Mouse (Mus musculus) liver, embryonic 15.5 days (tissue): ENCODE measurements around the gene Tpm4. TPM values are rescaled to one million over a fixed set of nuclear protein-coding genes. Genes with fewer than 3 reads are reported as not detected.

ENCODE experiments used
- ATAC-seq: fragments of 200-750 bp; cut with Nextera tagmentation; 2 replicates; pipeline ENCODE4 v1.8.0; 2017; ENCODE audit warnings: moderate number of reproducible peaks, mild to moderate bottlenecking, moderate library complexity; ENCODE audit not compliant: insufficient read depth
- H3K27ac ChIP-seq: fragments of 300-500 bp; sonication (generic); replicated peaks from 2 replicates; pipeline ENCODE4 v1.5.1; 2015; ENCODE audit warnings: mild to moderate bottlenecking, inconsistent platforms
- H3K27me3 ChIP-seq: fragments of 300-500 bp; sonication (generic); 2 replicates; pipeline ENCODE4 v1.6.1; 2015; ENCODE audit warnings: mild to moderate bottlenecking, inconsistent platforms
- H3K36me3 ChIP-seq: fragments of 300-500 bp; sonication (generic); replicated peaks from 2 replicates; pipeline ENCODE4 v1.6.1; 2015; ENCODE audit warnings: moderate library complexity, mild to moderate bottlenecking, inconsistent platforms
- H3K4me1 ChIP-seq: fragments of 300-500 bp; sonication (generic); replicated peaks from 2 replicates; pipeline ENCODE4 v1.6.1; 2015; ENCODE audit warnings: inconsistent platforms
- H3K4me2 ChIP-seq: fragments of 300-500 bp; sonication (generic); 2 replicates; pipeline ENCODE4 v1.6.1; 2015; ENCODE audit warnings: moderate library complexity, mild to moderate bottlenecking, inconsistent platforms
- H3K4me3 ChIP-seq: fragments of 300-500 bp; sonication (generic); replicated peaks from 2 replicates; pipeline ENCODE4 v1.5.1; 2015; ENCODE audit warnings: mild to moderate bottlenecking, inconsistent platforms
- H3K9ac ChIP-seq: fragments of 300-500 bp; sonication (generic); 2 replicates; pipeline ENCODE4 v1.6.1; 2015; ENCODE audit warnings: moderate library complexity, mild to moderate bottlenecking, inconsistent platforms
- H3K9me3 ChIP-seq: fragments of 300-500 bp; sonication (generic); replicated peaks from 2 replicates; pipeline ENCODE4 v1.6.1; 2016; ENCODE audit warnings: inconsistent platforms
- WGBS: fragments of 180-500 bp; shearing (Covaris S2); methylation state at CpG from one replicate; pipeline ENCODE4 v1.1.7; 2015; ENCODE audit warnings: mixed read lengths; ENCODE audit not compliant: insufficient replicate concordance; 5-methylcytosine and 5-hydroxymethylcytosine counted together
- polyA plus RNA-seq: library from polyadenylated mRNA; unstranded; fragments of >200 nt; fragmentation: Nextera tagmentation; extraction: Ambion mirVana; gene quantifications from 2 replicates; pipeline ENCODE4 v1.2.1, GENCODE M21; 2015

The Tpm4 gene
- polyA plus RNA-seq, 1 experiment from 2014 or later: 80.7 TPM

DNA sequence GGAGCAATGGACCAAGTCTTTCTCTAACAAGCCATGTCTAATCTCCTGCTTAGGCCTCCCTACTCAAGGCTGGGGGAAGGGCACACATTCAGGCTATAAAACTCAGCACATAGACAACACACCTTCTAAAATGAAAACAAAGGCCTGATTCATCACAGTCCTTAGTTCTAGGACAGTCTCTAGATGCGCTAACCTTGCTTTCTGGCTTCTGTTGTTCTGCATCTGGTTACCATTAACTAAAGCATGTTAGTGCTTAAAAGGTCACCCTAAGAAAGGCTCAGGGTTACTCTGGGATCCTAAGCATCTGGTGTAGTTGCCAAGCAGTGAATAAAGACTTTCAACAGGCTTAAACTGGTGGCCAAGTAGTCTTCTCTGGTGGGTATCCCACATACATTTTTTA is 12.8 kb upstream of the Tpm4 start:
- Histone ChIP-seq H3K4me2 (no peak overlapping the region), H3K4me1 (no peaks in the 10 kb centered on the region), H3K4me3 (no peak overlapping the region), H3K27ac (no peak overlapping the region), H3K9ac (no peak overlapping the region), H3K36me3 (no peaks in the 10 kb centered on the region), H3K9me3 (no peaks in the 10 kb centered on the region), H3K27me3 (no peaks in the 10 kb centered on the region)
- no peak for ATAC-seq
- WGBS: 63% methylated on average over 1 of the region's 1 CpGs

DNA sequence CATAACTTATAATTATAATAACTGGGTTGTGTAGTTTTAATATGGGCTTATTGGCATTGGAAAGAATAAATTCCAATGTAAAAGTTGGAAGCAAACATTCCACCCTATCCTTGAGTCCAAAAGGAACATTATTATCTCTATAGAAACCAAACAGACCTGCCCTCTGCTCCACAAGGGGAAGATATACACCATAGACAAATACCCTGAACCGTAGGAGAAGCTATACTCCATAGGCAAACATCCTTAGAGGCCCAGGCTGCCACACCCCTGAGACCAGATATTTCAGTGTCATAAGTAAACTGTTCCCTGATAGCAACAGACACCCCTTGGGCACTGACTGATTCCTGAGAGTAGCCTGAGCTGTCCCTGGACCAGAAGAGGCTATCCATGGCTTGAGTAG is 6.9 kb upstream of the Tpm4 start:
- no peak overlapping the region for H3K4me2 ChIP-seq
- no peak for ATAC-seq
- H3K27me3 ChIP-seq: no peaks in the 10 kb centered on the region
- H3K4me3 ChIP-seq: no peak overlapping the region
- no peak overlapping the region for H3K27ac ChIP-seq
- H3K9me3 ChIP-seq: no peaks in the 10 kb centered on the region
- H3K36me3 ChIP-seq: no peaks in the 10 kb centered on the region
- H3K4me1 ChIP-seq: no peaks in the 10 kb centered on the region; the same call in 1 of the 2 replicates
- 47% methylated on average over 1 of the region's 1 CpGs for WGBS
- no peak overlapping the region for H3K9ac ChIP-seq

DNA sequence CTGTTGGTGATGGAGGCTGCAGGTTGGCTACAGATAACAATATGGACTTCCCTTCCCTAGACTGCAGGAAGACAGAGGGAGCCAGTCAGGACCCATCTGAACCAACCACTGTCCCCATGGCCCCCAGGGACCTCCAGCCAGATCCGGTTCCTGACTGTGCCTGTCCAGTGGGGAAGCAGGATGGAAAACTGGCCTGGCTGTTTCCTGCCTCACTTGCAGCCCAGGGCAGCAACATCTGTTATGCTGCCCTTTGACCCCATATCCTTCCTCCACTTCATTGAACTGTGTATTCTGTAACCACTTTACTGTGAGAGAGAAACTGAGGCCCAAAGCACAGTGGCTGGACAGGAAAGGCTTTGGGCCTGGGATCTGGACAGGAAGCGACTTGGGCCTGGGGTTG is 3.5 kb upstream of the Tpm4 start:
- no peak overlapping the region for H3K4me3 ChIP-seq
- no peak overlapping the region; the same call in 1 of the 2 replicates for H3K27ac ChIP-seq
- H3K9me3 ChIP-seq: no peaks in the 10 kb centered on the region
- peaks cover 30% of the 10 kb centered on the region for H3K27me3 ChIP-seq
- no peaks in the 10 kb centered on the region for H3K36me3 ChIP-seq
- peak; percentile 11; the same call in 1 of the 2 replicates for ATAC-seq
- no peak overlapping the region for H3K9ac ChIP-seq
- peaks cover 12% of the 10 kb centered on the region for H3K4me1 ChIP-seq
- no peak overlapping the region for H3K4me2 ChIP-seq
- 49% methylated on average over 2 of the region's 2 CpGs for WGBS

DNA sequence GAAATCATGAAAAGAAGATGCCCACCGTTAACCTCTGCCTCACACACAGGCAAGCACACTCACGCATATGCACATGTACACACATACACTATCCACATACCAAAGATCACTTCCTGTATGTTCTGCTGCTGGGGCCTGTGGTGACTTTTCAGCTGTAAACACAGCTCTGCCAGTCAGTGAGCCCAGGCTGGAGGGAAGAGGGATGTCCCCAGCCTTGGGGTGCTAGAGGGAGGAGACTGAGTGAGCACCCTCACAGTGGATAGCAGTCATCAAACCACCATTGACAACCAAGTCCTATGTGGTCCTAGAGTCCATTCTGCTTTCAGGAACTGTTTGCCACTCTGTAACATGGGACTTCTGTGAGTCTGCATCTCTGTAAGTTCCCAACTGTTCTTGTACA is 2.9 kb upstream of the Tpm4 start:
- 46% methylated on average over 2 of the region's 2 CpGs for WGBS

DNA sequence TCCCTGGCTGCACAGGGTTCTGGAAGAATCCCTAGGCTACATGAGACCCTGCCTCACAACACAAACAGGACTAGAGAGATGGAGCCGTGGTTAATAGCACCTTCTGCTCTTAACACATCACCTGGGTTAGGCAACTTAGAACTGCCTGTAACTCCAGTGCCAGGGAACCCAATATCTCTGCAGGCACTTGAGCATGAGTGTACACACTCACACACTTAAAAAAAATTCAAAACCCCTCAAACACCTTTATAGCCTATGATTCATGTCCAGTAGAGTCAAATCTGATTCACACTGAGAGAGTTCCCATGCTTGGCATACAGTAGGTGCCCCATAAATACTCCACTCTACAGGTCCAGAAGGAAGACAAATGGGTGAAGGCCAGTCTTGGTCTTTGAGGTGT is 2.4 kb upstream of the Tpm4 start:
- no peak for ATAC-seq

More for the DNA sequence above, 2.9 kb upstream of the Tpm4 start:
- Histone ChIP-seq H3K4me1 (peaks cover 19% of the 10 kb centered on the region), H3K27me3 (peaks cover 36% of the 10 kb centered on the region), H3K4me3 (no peak overlapping the region), H3K27ac (no peak overlapping the region; the same call in 1 of the 2 replicates), H3K9ac (no peak overlapping the region), H3K4me2 (no peak overlapping the region), H3K9me3 (no peaks in the 10 kb centered on the region), H3K36me3 (no peaks in the 10 kb centered on the region)
- ATAC-seq: no peak

DNA sequence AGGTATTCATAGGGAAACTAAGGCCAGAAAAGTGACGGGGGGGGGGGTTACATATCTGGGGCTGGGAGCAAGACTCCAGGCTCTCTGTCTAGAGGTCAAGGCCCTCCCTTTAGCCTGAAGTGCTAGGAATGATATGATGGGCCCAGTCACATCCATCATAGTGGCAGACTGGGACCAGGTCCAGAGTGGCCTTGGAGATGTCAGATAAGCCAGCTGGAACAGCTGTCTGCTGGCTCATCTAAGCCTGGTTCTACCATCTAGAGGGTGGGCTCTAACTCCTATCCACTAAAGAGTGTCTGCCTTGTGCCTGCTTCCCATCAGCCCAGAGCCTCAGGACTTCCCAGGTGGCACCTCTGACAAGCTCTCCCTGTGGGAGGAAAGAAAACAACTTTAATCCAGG is 1.9 kb upstream of the Tpm4 start:
- Histone ChIP-seq H3K4me3 (no peak overlapping the region), H3K36me3 (no peaks in the 10 kb centered on the region), H3K27me3 (peaks cover 46% of the 10 kb centered on the region), H3K4me1 (peaks cover 25% of the 10 kb centered on the region), H3K4me2 (no peak overlapping the region), H3K27ac (no peak overlapping the region), H3K9ac (no peak overlapping the region), H3K9me3 (no peaks in the 10 kb centered on the region)
- ATAC-seq: no peak
- WGBS: 26% methylated on average over 1 of the region's 1 CpGs

More for the DNA sequence above, 2.4 kb upstream of the Tpm4 start:
- no peaks in the 10 kb centered on the region for H3K36me3 ChIP-seq
- H3K27ac ChIP-seq: no peak overlapping the region
- WGBS: 50% methylated on average over 1 of the region's 1 CpGs
- peaks cover 41% of the 10 kb centered on the region for H3K27me3 ChIP-seq
- no peak overlapping the region for H3K4me3 ChIP-seq
- no peaks in the 10 kb centered on the region for H3K9me3 ChIP-seq
- peaks cover 22% of the 10 kb centered on the region for H3K4me1 ChIP-seq
- no peak overlapping the region for H3K4me2 ChIP-seq
- no peak overlapping the region for H3K9ac ChIP-seq

DNA sequence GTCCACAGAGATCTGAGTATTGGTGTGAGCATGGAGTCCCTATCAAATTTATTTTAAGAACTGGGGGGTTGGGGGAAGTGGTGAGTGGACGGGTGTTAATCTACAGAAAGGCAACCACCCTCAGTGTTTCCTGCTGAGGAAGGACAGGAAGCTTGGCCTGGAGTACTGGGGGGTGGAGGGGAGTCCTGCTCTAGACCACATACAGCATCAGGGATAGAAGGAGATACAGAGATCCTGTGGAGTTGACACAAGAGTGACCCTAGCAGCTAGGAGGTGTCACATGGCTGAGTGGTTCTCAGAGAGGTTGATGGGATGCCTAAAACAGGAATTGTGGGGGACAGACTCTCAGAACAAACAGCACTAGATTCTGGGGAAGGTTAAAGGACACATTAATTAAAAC is 1.3 kb upstream of the Tpm4 start:
- H3K9ac ChIP-seq: no peak overlapping the region
- H3K4me3 ChIP-seq: no peak overlapping the region
- H3K27me3 ChIP-seq: peaks cover 52% of the 10 kb centered on the region
- H3K9me3 ChIP-seq: no peaks in the 10 kb centered on the region
- H3K4me2 ChIP-seq: no peak overlapping the region
- peaks cover 25% of the 10 kb centered on the region for H3K4me1 ChIP-seq
- 6% methylated on average over 1 of the region's 1 CpGs for WGBS
- H3K36me3 ChIP-seq: peaks cover 2% of the 10 kb centered on the region; the same call in 1 of the 2 replicates
- no peak overlapping the region for H3K27ac ChIP-seq
- ATAC-seq: peak; percentile 20; the same call in 1 of the 2 replicates

DNA sequence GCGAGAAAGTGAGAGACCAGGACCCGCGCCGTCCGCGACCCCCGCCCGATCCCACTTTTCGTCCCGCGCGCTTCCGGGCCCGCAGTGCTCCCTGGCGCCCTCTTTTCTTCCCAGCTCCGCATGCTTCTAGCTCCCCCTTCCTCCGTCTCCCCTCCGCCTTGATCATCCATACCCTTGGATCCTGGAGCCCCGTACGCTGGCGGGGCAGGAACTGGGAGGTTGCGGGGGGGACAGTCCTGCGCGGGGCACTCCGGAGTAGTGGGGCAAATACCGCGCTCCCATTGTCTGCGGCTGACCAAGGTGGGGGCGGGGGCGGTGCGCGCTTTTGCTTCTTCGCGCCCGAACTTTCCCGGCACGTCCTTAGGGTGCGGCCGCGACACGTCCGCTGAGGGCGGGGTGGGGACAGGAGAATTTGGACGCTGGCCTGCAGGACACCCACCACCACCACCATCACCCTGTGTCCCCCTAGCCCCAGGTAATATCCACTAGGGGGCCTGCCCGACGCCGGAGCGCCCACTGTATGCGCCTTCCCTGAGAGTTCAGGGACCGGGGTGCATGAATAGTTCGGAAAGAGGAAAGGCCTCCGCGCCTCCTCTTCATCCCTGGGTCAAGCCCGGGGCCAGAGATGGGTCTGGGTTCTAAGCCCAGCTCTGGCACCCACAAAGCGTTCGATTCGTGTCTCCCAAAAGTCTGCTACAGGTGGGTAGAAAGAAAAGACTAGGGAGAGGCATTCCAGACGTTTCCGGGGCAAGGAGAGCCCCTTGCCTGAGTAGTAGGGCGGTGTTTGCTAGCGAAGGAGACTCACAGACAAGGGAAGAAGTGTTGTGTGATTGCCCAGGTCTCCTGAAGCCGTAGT is 899 bp downstream of the Tpm4 start:
- Histone ChIP-seq H3K36me3 (peaks cover 22% of the 10 kb centered on the region), H3K9ac (peak overlapping the region; percentile 59), H3K27me3 (peaks cover 52% of the 10 kb centered on the region), H3K9me3 (no peaks in the 10 kb centered on the region), H3K4me3 (peak overlapping the region; percentile 63), H3K4me1 (peaks cover 25% of the 10 kb centered on the region), H3K27ac (peak overlapping the region; percentile 78), H3K4me2 (peak overlapping the region; percentile 72)
- peak; percentile 48 for ATAC-seq
- under 1% methylated on average over 62 of the region's 62 CpGs for WGBS

DNA sequence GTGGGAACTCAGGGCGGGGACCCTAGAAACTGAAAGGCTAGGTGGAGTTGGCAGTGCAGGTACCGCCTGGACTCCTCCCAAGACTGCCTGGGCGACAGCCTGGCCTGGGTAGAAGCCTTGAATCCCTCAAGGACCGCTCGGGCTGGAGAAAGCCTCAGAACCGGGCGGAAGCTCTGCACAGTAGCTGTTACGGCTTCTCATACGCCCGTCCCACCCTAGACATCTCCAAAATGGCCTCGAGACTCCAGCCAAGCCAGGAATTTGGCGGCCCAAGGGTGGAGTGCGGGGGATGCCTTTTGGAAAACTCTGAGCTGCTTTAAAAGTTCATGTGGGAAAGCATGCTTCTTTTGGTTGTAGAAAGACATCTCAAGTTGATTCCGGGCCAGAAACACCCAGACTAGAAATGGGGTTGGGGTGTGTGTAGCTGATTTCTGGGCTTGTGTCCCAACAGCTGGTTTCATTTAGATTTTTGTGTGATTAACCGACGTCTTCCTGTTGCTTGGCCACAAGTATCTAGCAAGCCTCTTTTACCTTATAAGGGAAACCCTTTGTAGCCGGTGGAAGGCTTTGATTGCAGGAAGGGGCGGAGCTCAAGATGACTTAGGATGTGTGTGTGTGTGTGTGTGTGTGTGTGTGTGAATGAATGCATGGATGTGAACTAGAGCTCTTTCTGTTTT is 1.7 kb downstream of the Tpm4 start:
- Histone ChIP-seq H3K36me3 (peaks cover 25% of the 10 kb centered on the region), H3K27ac (peak overlapping the region; percentile 78), H3K9me3 (no peaks in the 10 kb centered on the region), H3K4me2 (peak overlapping the region; percentile 72), H3K9ac (peak overlapping the region; percentile 59), H3K4me3 (peak overlapping the region; percentile 63), H3K4me1 (peaks cover 25% of the 10 kb centered on the region), H3K27me3 (peaks cover 52% of the 10 kb centered on the region)
- 1% methylated on average over 18 of the region's 18 CpGs for WGBS
- no peak for ATAC-seq

DNA sequence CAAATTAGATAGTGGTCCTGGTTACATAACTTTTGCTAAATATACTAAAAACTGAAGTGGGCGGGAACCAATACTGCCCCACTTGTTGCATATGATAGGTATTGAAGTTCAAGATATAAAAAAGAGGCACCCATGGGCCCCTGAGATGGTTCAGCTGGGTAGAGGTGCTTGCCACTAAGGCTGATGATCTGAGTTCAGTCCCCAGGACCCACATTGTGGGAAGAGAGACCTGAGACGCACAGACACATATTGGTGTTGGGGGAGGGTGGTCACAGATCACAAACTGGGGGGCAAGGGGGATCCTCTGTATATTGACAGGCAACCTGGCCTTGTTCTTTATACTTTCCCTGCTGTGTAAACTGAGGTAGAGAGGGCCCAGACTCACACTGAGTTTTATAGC is 2.7 kb downstream of the Tpm4 start:
- Histone ChIP-seq H3K9me3 (no peaks in the 10 kb centered on the region), H3K27ac (no peak overlapping the region), H3K4me2 (no peak overlapping the region), H3K9ac (no peak overlapping the region), H3K27me3 (peaks cover 52% of the 10 kb centered on the region), H3K4me3 (no peak overlapping the region), H3K36me3 (peaks cover 30% of the 10 kb centered on the region), H3K4me1 (peaks cover 25% of the 10 kb centered on the region)
- no peak for ATAC-seq
- WGBS: 65% methylated on average over 2 of the region's 2 CpGs

DNA sequence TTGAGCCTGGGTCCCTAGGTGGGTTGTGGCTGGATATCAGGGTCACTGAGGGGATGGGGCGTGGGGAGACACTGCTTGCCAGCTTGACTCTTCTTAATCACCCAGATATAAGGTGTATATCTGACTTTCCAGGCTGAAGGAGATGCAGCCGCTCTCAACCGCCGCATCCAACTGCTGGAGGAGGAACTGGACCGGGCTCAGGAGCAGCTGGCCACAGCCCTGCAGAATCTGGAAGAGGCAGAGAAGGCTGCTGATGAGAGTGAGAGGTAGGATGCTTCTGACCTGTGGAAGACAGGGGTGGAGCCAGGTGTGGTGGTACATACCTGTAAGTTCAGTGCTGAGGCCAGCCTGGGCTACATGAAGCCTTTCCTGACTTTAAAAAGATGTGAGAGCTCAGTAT is 3.7 kb downstream of the Tpm4 start:
- no peak overlapping the region for H3K4me2 ChIP-seq
- ATAC-seq: no peak
- peaks cover 35% of the 10 kb centered on the region for H3K36me3 ChIP-seq
- 81% methylated on average over 5 of the region's 5 CpGs for WGBS
- no peaks in the 10 kb centered on the region for H3K9me3 ChIP-seq
- H3K9ac ChIP-seq: no peak overlapping the region
- peaks cover 50% of the 10 kb centered on the region for H3K27me3 ChIP-seq
- peaks cover 25% of the 10 kb centered on the region for H3K4me1 ChIP-seq
- H3K27ac ChIP-seq: no peak overlapping the region
- H3K4me3 ChIP-seq: no peak overlapping the region
